Comparison of ENCODE assay signal across 8 mouse cellular contexts in genomic region chr17:83705352-83706115, GRCm38 (mm10). TPM values are rescaled to one million over a fixed set of nuclear protein-coding genes. Genes with fewer than 3 reads are reported as not detected.
DNase-seq lines count a peak whose midpoint lies in the region; ATAC-seq and TF ChIP-seq lines count a peak whose summit lies in the region.

No protein-coding gene starts in this region.

- peak overlapping the region; percentile 97 for H3K27ac ChIP-seq in intestine, postnatal 0 days (ENCODE audit: low read depth, low read length)
- peak overlapping the region; percentile 14; the same call in 1 of the 2 replicates for H3K27ac ChIP-seq in liver, adult 2 months (replicated peaks; ENCODE audit: insufficient read depth, low read depth, low read length)
- H3K27ac ChIP-seq in midbrain, postnatal 0 days (ENCODE audit: low read depth, low read length): peak overlapping the region; percentile 83

- peak overlapping the region; percentile 85 for H3K4me3 ChIP-seq in intestine, postnatal 0 days (ENCODE audit: low read depth, low read length)
- H3K4me3 ChIP-seq in liver, adult 2 months (ENCODE audit: insufficient read depth, low read depth, low read length): peak overlapping the region; percentile 94
- H3K4me3 ChIP-seq in midbrain, postnatal 0 days (ENCODE audit: low read depth, low read length): peak overlapping the region; percentile 79

- no peaks in the 10 kb centered on the region for H3K27me3 ChIP-seq in intestine, postnatal 0 days (replicated peaks; ENCODE audit: control insufficient read depth, insufficient read depth, low read length)
- no peaks in the 10 kb centered on the region for H3K27me3 ChIP-seq in liver, adult 2 months (ENCODE audit: control insufficient read depth, insufficient read depth, low read length)
- H3K27me3 ChIP-seq in midbrain, postnatal 0 days (ENCODE audit: insufficient read depth, low read length): no peaks in the 10 kb centered on the region

- no peaks in the 10 kb centered on the region for H3K9me3 ChIP-seq in intestine, postnatal 0 days (ENCODE audit: control insufficient read depth)
- H3K9me3 ChIP-seq in midbrain, postnatal 0 days (ENCODE audit: low read length): no peaks in the 10 kb centered on the region

- peaks cover 5% of the 10 kb centered on the region for H3K36me3 ChIP-seq in intestine, postnatal 0 days (ENCODE audit: control insufficient read depth, insufficient read depth)
- H3K36me3 ChIP-seq in liver, adult 2 months (ENCODE audit: control insufficient read depth, insufficient read depth, low read length): no peaks in the 10 kb centered on the region
- H3K36me3 ChIP-seq in midbrain, postnatal 0 days (ENCODE audit: insufficient read depth, low read length): no peaks in the 10 kb centered on the region

- WGBS in intestine, postnatal 0 days: 6% methylated on average over 37 of the region's 38 CpGs
- 9% methylated on average over 38 of the region's 38 CpGs for WGBS in liver, adult 2 months
- WGBS in midbrain, postnatal 0 days: 2% methylated on average over 23 of the region's 38 CpGs

- peak; percentile 71 for ATAC-seq in granulocyte monocyte progenitor cell, adult 5-6 weeks (replicated peaks; ENCODE audit: poor library complexity, severe bottlenecking)
- ATAC-seq in intestine, postnatal 0 days: peak; percentile 75
- ATAC-seq in midbrain, postnatal 0 days (ENCODE audit: low FRiP score): peak; percentile 73

- peaks cover 7% of the 10 kb centered on the region; the same call in 1 of the 2 replicates for H3K79me2 ChIP-seq in liver, adult 2 months (ENCODE audit: control insufficient read depth, insufficient read depth, low read length)

- 0 out of 2 replicates have a peak, but pooled peaks have one; percentile 15 for TF ChIP-seq POLR2A in liver, adult 2 months (IDR thresholded peaks at IDR 0.05; ENCODE audit: extremely low read depth, insufficient read depth, low read length)

- no peaks in the 10 kb centered on the region for H3K4me1 ChIP-seq in intestine, postnatal 0 days (replicated peaks; ENCODE audit: control insufficient read depth, insufficient read depth, low read length)
- no peaks in the 10 kb centered on the region; the same call in 1 of the 2 replicates for H3K4me1 ChIP-seq in liver, adult 2 months (ENCODE audit: control insufficient read depth, insufficient read depth, low read length)
- H3K4me1 ChIP-seq in midbrain, postnatal 0 days (ENCODE audit: insufficient read depth, low read length): no peaks in the 10 kb centered on the region

- H3K9ac ChIP-seq in intestine, postnatal 0 days (ENCODE audit: low read depth, low read length): peak overlapping the region; percentile 98
- H3K9ac ChIP-seq in liver, adult 2 months (ENCODE audit: low read depth, low read length): peak overlapping the region; percentile 95
- H3K9ac ChIP-seq in midbrain, postnatal 0 days (replicated peaks; ENCODE audit: low read length, poor library complexity, severe bottlenecking): peak overlapping the region; percentile 91

- H3K4me2 ChIP-seq in intestine, postnatal 0 days (replicated peaks; ENCODE audit: low read depth): peak overlapping the region; percentile 99
- peak overlapping the region; percentile 95 for H3K4me2 ChIP-seq in midbrain, postnatal 0 days (ENCODE audit: low read depth, low read length, poor library complexity, severe bottlenecking)

- DNase-seq in CD4-positive helper T cell, adult 2 months (ENCODE audit: low read depth, low spot score): peak; percentile 70
- peak; percentile 60 for DNase-seq in T-cell, adult 2 months (ENCODE audit: low spot score)
- DNase-seq in cerebellum, postnatal 14 days: peak; percentile 63 to 69
- DNase-seq in liver, adult 2 months (ENCODE audit: extremely low read depth, low read depth, low spot score): peak; percentile 39
- peak; percentile 79 for DNase-seq in midbrain, postnatal 0 days (ENCODE audit: low spot score)
- peak; percentile 53 for DNase-seq in testis, postnatal 14 days (ENCODE audit: low spot score)

- no peak for TF ChIP-seq CTCF in intestine, postnatal 0 days (IDR thresholded peaks at IDR 0.05; ENCODE audit: low read depth)
- TF ChIP-seq CTCF in liver, adult 2 months (IDR thresholded peaks at IDR 0.05; ENCODE audit: low read depth, low read length): no peak
- no peak for TF ChIP-seq CTCF in midbrain, postnatal 0 days (IDR thresholded peaks at IDR 0.05)

RNA-seq across cellular contexts. Expression of gene Mta3, which starts 0.4 kb away (rescaled TPM):
- total RNA-seq in granulocyte monocyte progenitor cell, adult 5-6 weeks (2014; fragmentation: Nextera tagmentation): 21.3 and 30.7 TPM in 2 replicates
- 15.2 and 21.1 TPM in 2 replicates for total RNA-seq in granulocyte monocyte progenitor cell, adult 5-6 weeks (2017)
- polyA plus RNA-seq in intestine, postnatal 0 days (2015; fragmentation: Nextera tagmentation; extraction: Ambion mirVana): 29.8 and 30.2 TPM in 2 replicates
- total RNA-seq in liver, adult 2 months (2014; rRNA removed): 11.3 and 11.4 TPM in 2 replicates
- 12.1 and 16.0 TPM in 2 replicates for polyA plus RNA-seq in liver, adult 2 months (2012; rRNA removed)
- 40.3 and 43.6 TPM in 2 replicates for total RNA-seq in midbrain, postnatal 0 days (2014; rRNA removed)
- 27.3 and 28.9 TPM in 2 replicates for polyA plus RNA-seq in midbrain, postnatal 0 days (2015; fragmentation: Nextera tagmentation; extraction: Ambion mirVana)

Comparison
In these comparisons a context has a peak if more than half of its experiments do, and no peak if none do; other contexts are left out.
1. Peak in every context shown above with its lines: DNase-seq, ATAC-seq, H3K4me3 ChIP-seq and H3K27ac ChIP-seq.
2. H3K27ac ChIP-seq: peak in every context shown above with its lines; median percentile 97 in intestine, postnatal 0 days; 83 in midbrain, postnatal 0 days; 14 in liver, adult 2 months.